Mouse (Mus musculus): ENCODE results near the gene Smim26. TPM values are rescaled to one million over a fixed set of nuclear protein-coding genes. Genes with fewer than 3 reads are reported as not detected.

Smim26 gene
- polyA plus RNA-seq, 1 experiment from 2014 or later: 47.1 TPM

DNA sequence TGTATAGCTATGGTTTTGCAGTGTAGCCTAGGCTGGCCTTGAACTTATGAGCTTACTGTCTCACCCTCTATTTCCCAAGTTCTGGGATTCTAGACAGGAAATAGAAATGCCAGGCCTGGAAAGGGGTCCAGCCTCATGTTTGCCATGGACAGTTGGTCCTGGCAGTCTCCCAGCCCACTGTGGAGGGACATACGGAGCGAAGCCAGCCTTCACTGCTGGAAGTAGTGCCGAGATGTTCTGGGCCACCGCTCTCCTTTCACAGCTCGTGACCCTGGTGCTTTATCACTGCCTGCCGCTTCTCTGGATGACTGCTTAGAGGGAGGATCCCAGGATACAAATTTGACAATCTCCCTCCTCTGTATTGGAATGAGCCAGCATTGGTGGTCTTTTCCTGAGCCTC is 27.6 kb downstream of the Smim26 start:
- ATAC-seq (replicated peaks; ENCODE audit: extremely low read depth, insufficient read depth, low FRiP score): no peak
- Histone ChIP-seq H3K4me3 (ENCODE audit: low read length) (no peak overlapping the region), H3K27me3 (ENCODE audit: control insufficient read depth, insufficient read depth, low read length) (no peaks in the 10 kb centered on the region), H3K27ac (ENCODE audit: low read length) (no peak overlapping the region), H3K36me3 (ENCODE audit: control insufficient read depth, insufficient read depth) (0 out of 2 replicates have a peak, but pooled peaks cover 2% of the 10 kb centered on the region), H3K9ac (ENCODE audit: low read length) (no peak overlapping the region), H3K4me2 (ENCODE audit: low read depth, low read length) (no peak overlapping the region), H3K9me3 (replicated peaks; ENCODE audit: control insufficient read depth, low read length) (no peaks in the 10 kb centered on the region), H3K4me1 (ENCODE audit: control insufficient read depth, insufficient read depth, low read length) (no peaks in the 10 kb centered on the region)
- 89% methylated on average over 6 of the region's 6 CpGs for WGBS

DNA sequence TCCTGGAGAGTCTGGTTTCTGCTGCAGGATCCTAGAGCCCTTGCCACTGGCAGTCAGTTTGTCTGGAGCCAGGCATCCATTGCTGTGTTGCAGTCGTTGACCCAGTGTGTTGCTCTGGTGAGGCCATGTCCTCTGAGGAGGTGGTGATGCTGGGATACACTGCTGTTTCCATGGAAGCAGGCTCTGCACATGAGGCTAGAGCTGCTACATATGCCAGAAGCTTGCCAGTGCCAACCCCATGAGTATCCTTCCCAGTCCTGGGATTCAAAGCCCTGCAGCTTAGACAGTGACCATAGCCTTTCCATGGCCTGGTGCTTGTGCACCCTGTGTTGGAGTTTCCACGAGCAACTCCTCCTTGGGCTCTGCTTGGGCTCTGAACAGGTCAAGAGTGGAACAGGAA is 39.7 kb downstream of the Smim26 start:
- Histone ChIP-seq H3K27me3 (ENCODE audit: control insufficient read depth, insufficient read depth, low read length) (no peaks in the 10 kb centered on the region), H3K36me3 (ENCODE audit: control insufficient read depth, insufficient read depth) (peaks cover 4% of the 10 kb centered on the region; the same call in 1 of the 2 replicates), H3K27ac (ENCODE audit: low read length) (no peak overlapping the region), H3K4me1 (ENCODE audit: control insufficient read depth, insufficient read depth, low read length) (no peaks in the 10 kb centered on the region), H3K9me3 (replicated peaks; ENCODE audit: control insufficient read depth, low read length) (0 out of 2 replicates have a peak, but pooled peaks cover 5% of the 10 kb centered on the region), H3K9ac (ENCODE audit: low read length) (no peak overlapping the region), H3K4me3 (ENCODE audit: low read length) (no peak overlapping the region), H3K4me2 (ENCODE audit: low read depth, low read length) (no peak overlapping the region)
- ATAC-seq (replicated peaks; ENCODE audit: extremely low read depth, insufficient read depth, low FRiP score): no peak
- 81% methylated on average over 2 of the region's 2 CpGs for WGBS

DNA sequence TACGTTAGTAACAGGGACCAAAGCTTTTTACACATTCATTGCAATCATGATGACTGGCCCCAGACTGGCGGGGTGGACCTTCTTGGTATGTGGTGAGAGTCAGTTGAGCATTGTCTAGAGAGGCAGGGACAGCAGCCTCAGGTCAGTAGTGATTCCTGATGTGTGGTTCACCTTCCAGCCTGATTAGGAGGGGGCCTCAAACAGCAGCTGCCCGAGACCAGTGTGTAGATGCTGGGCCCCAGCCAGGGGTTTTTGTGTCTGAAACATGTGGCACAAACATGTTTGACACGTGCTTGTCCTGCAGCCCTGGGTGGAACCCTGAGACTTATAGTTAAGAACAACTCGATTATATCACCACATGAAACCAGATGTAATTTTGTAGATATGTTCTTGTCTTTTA is 40.4 kb downstream of the Smim26 start:
- Histone ChIP-seq H3K27me3 (ENCODE audit: control insufficient read depth, insufficient read depth, low read length) (no peaks in the 10 kb centered on the region), H3K4me2 (ENCODE audit: low read depth, low read length) (no peak overlapping the region), H3K9me3 (replicated peaks; ENCODE audit: control insufficient read depth, low read length) (0 out of 2 replicates have a peak, but pooled peaks cover 5% of the 10 kb centered on the region), H3K4me3 (ENCODE audit: low read length) (no peak overlapping the region), H3K36me3 (ENCODE audit: control insufficient read depth, insufficient read depth) (peaks cover 4% of the 10 kb centered on the region; the same call in 1 of the 2 replicates), H3K9ac (ENCODE audit: low read length) (no peak overlapping the region), H3K4me1 (ENCODE audit: control insufficient read depth, insufficient read depth, low read length) (no peaks in the 10 kb centered on the region), H3K27ac (ENCODE audit: low read length) (no peak overlapping the region)
- no peak for ATAC-seq (replicated peaks; ENCODE audit: extremely low read depth, insufficient read depth, low FRiP score)
- 64% methylated on average over 5 of the region's 5 CpGs for WGBS

DNA sequence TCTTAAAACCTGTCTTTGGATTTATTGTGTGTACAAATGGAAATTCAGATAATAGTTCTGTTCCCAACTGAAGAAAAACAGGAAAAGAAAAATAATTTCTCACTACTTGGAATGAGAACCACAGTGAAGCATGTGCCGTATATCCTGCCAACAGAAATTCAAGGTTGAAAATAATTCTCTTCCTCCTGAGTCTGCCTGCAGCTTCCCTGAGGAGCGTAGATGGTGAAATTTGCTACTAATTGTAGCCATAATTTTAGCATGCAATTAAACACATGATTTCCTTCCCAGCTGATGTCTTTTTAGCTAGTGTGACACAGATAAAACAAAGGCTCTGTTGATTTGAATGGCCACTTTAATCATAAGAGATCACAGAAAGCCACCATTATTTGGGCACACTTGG is 40.9 kb downstream of the Smim26 start:
- H3K27ac ChIP-seq (ENCODE audit: low read length): no peak overlapping the region
- WGBS: 75% methylated on average over 2 of the region's 2 CpGs
- H3K4me2 ChIP-seq (ENCODE audit: low read depth, low read length): no peak overlapping the region
- H3K27me3 ChIP-seq (ENCODE audit: control insufficient read depth, insufficient read depth, low read length): no peaks in the 10 kb centered on the region
- H3K4me3 ChIP-seq (ENCODE audit: low read length): no peak overlapping the region
- no peaks in the 10 kb centered on the region for H3K4me1 ChIP-seq (ENCODE audit: control insufficient read depth, insufficient read depth, low read length)
- ATAC-seq (replicated peaks; ENCODE audit: extremely low read depth, insufficient read depth, low FRiP score): no peak
- H3K36me3 ChIP-seq (ENCODE audit: control insufficient read depth, insufficient read depth): peaks cover 4% of the 10 kb centered on the region; the same call in 1 of the 2 replicates
- no peak overlapping the region for H3K9ac ChIP-seq (ENCODE audit: low read length)
- 0 out of 2 replicates have a peak, but pooled peaks cover 5% of the 10 kb centered on the region for H3K9me3 ChIP-seq (replicated peaks; ENCODE audit: control insufficient read depth, low read length)

DNA sequence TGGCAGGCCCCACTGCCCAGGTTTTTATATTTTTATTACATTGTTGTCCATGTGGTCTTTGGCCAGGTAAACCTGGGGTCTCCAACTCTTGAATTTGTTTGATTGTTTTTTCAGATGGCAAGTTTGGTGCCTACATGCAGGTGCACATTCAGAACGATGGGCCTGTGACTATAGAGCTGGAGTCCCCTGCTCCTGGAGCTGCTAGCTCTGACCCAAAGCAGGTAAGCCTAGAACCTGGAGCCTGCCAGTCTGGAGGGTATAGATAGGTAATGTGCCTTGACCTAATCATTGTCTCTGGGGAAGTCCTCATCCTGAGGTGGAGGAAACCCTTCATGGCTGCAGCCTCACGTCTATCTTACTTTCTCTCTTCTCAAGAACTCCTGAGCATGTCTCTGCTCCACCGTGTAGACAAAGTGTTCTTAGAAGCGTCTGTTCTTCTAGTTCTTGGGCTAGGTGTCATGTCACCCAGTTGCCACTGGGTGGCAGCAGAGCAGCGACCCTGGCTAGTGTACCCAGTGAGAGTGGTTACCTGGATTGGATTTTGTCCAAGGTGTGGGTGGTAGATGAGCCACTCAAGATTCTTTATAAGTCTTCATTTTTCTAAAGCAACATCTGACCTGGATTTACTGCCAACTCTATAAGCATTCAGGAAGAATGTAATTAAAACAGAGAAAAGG is 41.9 kb downstream of the Smim26 start:
- Histone ChIP-seq H3K9me3 (replicated peaks; ENCODE audit: control insufficient read depth, low read length) (0 out of 2 replicates have a peak, but pooled peaks cover 5% of the 10 kb centered on the region), H3K9ac (ENCODE audit: low read length) (no peak overlapping the region), H3K36me3 (ENCODE audit: control insufficient read depth, insufficient read depth) (peaks cover 4% of the 10 kb centered on the region; the same call in 1 of the 2 replicates), H3K27ac (ENCODE audit: low read length) (no peak overlapping the region), H3K4me1 (ENCODE audit: control insufficient read depth, insufficient read depth, low read length) (no peaks in the 10 kb centered on the region), H3K27me3 (ENCODE audit: control insufficient read depth, insufficient read depth, low read length) (no peaks in the 10 kb centered on the region), H3K4me2 (ENCODE audit: low read depth, low read length) (no peak overlapping the region), H3K4me3 (ENCODE audit: low read length) (no peak overlapping the region)
- 16% methylated on average over 5 of the region's 5 CpGs for WGBS
- ATAC-seq (replicated peaks; ENCODE audit: extremely low read depth, insufficient read depth, low FRiP score): no peak; the same call in 1 of the 2 replicates

DNA sequence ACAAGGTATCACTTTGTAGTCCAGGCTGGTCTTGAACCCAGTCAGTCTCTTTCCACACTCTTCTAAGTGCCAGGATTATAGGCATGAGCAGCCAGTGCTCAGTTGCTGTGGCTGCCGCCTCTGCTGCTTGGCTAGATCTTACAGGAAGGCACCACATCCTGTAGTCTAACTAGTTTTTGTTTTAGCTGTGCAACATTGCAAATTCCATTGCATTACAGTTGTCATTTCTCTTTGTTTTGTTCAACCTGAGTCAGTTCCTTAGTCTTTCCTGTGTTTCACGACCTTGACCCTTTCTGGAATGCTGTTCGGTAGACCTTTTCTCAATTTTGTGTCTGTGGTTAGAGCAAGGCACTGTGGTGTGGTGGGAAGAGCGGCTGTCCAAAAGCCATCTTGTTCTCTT is 43.4 kb downstream of the Smim26 start:
- Histone ChIP-seq H3K9me3 (replicated peaks; ENCODE audit: control insufficient read depth, low read length) (0 out of 2 replicates have a peak, but pooled peaks cover 5% of the 10 kb centered on the region), H3K9ac (ENCODE audit: low read length) (no peak overlapping the region), H3K27ac (ENCODE audit: low read length) (no peak overlapping the region), H3K4me2 (ENCODE audit: low read depth, low read length) (no peak overlapping the region), H3K27me3 (ENCODE audit: control insufficient read depth, insufficient read depth, low read length) (no peaks in the 10 kb centered on the region), H3K36me3 (ENCODE audit: control insufficient read depth, insufficient read depth) (peaks cover 3% of the 10 kb centered on the region; the same call in 1 of the 2 replicates), H3K4me1 (ENCODE audit: control insufficient read depth, insufficient read depth, low read length) (no peaks in the 10 kb centered on the region), H3K4me3 (ENCODE audit: low read length) (no peak overlapping the region)
- 66% methylated on average over 4 of the region's 4 CpGs for WGBS
- ATAC-seq (replicated peaks; ENCODE audit: extremely low read depth, insufficient read depth, low FRiP score): no peak

DNA sequence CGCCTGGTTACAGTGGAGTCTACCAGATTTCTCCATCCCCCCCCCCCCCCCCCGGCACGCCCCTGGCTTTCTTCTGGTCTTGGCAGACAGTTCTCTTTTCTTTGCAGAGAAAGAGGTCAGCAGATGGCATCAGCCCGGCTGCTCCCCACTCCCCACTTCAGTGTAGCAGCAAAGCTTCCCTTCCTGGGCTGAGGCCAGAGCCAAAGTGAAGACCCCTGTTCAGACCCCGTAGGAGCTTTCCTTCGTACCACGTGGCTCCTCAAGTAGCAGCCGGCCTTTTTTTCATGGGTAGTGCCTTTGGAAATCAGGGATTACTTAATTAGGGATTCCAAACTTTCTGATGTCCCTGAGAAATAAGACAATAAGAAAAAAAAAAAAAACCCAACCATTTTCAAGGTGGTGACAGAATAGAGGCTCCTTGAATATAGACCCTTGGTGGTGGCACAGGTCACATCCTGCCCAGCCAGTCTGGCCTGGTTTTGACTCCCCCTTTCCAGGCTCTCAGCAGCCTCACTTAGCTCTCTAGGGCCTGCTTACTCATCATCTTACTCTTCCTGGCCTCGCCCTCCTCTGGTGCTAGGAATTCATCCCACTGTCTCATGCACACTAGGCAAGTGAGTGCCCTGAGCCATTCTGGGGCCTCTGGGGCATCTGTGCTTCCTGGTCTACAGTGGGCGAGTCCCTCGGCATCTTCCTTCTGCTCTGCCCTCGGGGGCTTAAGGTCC is 44.0 kb downstream of the Smim26 start:
- Histone ChIP-seq H3K36me3 (ENCODE audit: control insufficient read depth, insufficient read depth) (no peaks in the 10 kb centered on the region), H3K4me3 (ENCODE audit: low read length) (no peak overlapping the region), H3K27ac (ENCODE audit: low read length) (no peak overlapping the region), H3K4me2 (ENCODE audit: low read depth, low read length) (no peak overlapping the region), H3K4me1 (ENCODE audit: control insufficient read depth, insufficient read depth, low read length) (no peaks in the 10 kb centered on the region), H3K27me3 (ENCODE audit: control insufficient read depth, insufficient read depth, low read length) (no peaks in the 10 kb centered on the region), H3K9me3 (replicated peaks; ENCODE audit: control insufficient read depth, low read length) (no peaks in the 10 kb centered on the region), H3K9ac (ENCODE audit: low read length) (no peak overlapping the region)
- WGBS: 77% methylated on average over 10 of the region's 12 CpGs
- no peak for ATAC-seq (replicated peaks; ENCODE audit: extremely low read depth, insufficient read depth, low FRiP score)

DNA sequence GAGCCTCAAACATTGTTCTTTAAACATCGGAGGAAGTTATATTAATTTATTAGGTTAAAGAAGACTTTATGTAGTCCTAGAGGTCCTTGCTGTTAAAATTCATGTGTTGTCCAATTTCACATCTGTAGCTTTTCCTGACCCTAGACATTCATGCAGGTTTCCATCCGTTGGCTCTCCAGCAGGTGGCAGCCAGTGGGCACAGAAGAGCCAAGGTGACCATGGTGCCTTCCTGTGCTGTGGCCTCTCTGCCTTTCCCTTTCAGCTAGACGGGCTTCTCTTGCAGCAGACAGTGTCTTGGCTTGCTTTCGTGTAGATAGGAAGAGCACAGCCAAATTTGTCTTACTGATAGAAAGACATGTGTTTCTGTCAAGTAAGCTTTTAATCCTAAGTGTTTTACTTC is 44.9 kb downstream of the Smim26 start:
- no peaks in the 10 kb centered on the region for H3K4me1 ChIP-seq (ENCODE audit: control insufficient read depth, insufficient read depth, low read length)
- no peak overlapping the region for H3K9ac ChIP-seq (ENCODE audit: low read length)
- no peaks in the 10 kb centered on the region for H3K27me3 ChIP-seq (ENCODE audit: control insufficient read depth, insufficient read depth, low read length)
- 42% methylated on average over 4 of the region's 4 CpGs for WGBS
- no peaks in the 10 kb centered on the region for H3K9me3 ChIP-seq (replicated peaks; ENCODE audit: control insufficient read depth, low read length)
- no peak overlapping the region for H3K4me3 ChIP-seq (ENCODE audit: low read length)
- no peak for ATAC-seq (replicated peaks; ENCODE audit: extremely low read depth, insufficient read depth, low FRiP score)
- H3K27ac ChIP-seq (ENCODE audit: low read length): no peak overlapping the region
- no peaks in the 10 kb centered on the region for H3K36me3 ChIP-seq (ENCODE audit: control insufficient read depth, insufficient read depth)
- no peak overlapping the region for H3K4me2 ChIP-seq (ENCODE audit: low read depth, low read length)

DNA sequence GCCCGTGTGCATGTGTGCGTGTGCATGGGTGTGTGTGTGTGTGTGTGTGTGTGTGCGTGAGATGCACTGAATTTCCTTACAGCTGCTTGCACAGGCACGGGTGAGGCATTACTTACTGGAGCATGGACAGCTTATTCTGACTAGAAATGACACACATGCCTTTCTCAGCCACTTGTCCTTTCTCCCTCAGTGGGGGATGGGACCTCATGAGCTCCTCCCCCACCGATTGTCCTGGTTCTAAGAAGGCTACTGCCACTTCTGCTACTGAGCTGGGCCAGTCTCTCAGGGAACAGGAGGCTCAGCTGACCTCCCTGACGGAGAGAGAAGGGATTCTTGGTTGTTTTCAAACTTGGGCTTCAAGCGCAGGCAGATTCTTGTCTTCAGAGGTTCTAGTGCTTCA is 46.2 kb downstream of the Smim26 start:
- 73% methylated on average over 7 of the region's 7 CpGs for WGBS
- no peaks in the 10 kb centered on the region for H3K9me3 ChIP-seq (replicated peaks; ENCODE audit: control insufficient read depth, low read length)
- H3K27ac ChIP-seq (ENCODE audit: low read length): no peak overlapping the region
- H3K4me2 ChIP-seq (ENCODE audit: low read depth, low read length): no peak overlapping the region
- no peaks in the 10 kb centered on the region for H3K4me1 ChIP-seq (ENCODE audit: control insufficient read depth, insufficient read depth, low read length)
- no peak overlapping the region for H3K4me3 ChIP-seq (ENCODE audit: low read length)
- no peaks in the 10 kb centered on the region for H3K27me3 ChIP-seq (ENCODE audit: control insufficient read depth, insufficient read depth, low read length)
- H3K36me3 ChIP-seq (ENCODE audit: control insufficient read depth, insufficient read depth): no peaks in the 10 kb centered on the region
- H3K9ac ChIP-seq (ENCODE audit: low read length): no peak overlapping the region
- no peak for ATAC-seq (replicated peaks; ENCODE audit: extremely low read depth, insufficient read depth, low FRiP score)

Measured in heart, embryonic 16.5 days (tissue).